Mouse (Mus musculus): Measurements from ENCODE around the gene Fthl17e. TPM values are rescaled to one million over a fixed set of nuclear protein-coding genes. Genes with fewer than 3 reads are reported as not detected.
"Not testable (repeated sequence)": the region's sequence is repeated elsewhere in the genome, so short reads cannot be mapped to it uniquely, and the experiment has no call there.

The Fthl17e gene
- total RNA-seq (2021), result not detected

DNA sequence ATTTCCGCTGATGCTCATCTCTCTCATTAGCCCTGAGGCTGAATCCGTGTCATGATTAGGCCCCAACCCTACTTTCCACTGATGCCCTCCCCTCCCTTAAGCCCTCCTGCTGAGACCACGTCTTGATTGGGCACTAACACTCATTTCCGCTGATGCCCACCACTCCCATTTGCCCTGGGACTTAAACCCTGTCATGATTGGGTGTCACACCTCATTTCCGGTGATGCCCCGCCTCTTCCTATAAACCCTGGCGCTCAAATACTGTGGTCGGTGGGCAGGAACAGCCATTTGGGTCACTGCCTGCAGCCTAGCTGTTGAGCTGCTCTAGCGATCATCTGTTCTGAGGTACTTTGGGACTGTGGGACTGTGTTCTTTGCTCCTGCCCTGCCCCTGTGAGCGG, at the start of gene Fthl17e:
TSS of gene Fthl17e (plus strand) at position 301 of the 400 bp plus-strand sequence.
- DNase-seq, result not testable (repeated sequence)

DNA sequence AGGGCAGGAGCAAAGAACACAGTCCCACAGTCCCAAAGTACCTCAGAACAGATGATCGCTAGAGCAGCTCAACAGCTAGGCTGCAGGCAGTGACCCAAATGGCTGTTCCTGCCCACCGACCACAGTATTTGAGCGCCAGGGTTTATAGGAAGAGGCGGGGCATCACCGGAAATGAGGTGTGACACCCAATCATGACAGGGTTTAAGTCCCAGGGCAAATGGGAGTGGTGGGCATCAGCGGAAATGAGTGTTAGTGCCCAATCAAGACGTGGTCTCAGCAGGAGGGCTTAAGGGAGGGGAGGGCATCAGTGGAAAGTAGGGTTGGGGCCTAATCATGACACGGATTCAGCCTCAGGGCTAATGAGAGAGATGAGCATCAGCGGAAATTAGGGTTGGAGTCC, 46.6 kb upstream of the Fthl17e start, which contains the start of gene Fthl17d:
TSS of gene Fthl17d (minus strand) at position 101 of the 400 bp plus-strand sequence.
- not testable (repeated sequence) for DNase-seq

DNA sequence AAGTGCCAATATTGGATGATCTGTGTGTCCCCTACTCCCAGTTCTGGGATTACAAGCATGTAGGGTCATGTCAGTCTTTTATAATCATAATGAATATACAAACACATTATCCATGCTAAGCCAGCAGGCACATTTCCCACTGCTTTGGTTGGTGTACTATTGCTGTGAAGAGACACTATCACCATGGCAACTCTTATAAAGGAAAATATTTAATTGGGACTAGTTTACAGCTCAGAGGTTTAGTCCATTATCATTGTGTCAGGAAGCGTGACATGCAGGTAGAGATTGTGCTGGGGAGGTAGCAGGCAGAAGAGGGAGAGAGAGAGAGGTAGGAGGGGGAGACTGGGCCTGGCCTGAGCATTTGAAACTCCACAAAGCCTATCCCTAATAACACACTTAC, 17.2 kb upstream of the Fthl17e start:
- DNase-seq, result no peak

DNA sequence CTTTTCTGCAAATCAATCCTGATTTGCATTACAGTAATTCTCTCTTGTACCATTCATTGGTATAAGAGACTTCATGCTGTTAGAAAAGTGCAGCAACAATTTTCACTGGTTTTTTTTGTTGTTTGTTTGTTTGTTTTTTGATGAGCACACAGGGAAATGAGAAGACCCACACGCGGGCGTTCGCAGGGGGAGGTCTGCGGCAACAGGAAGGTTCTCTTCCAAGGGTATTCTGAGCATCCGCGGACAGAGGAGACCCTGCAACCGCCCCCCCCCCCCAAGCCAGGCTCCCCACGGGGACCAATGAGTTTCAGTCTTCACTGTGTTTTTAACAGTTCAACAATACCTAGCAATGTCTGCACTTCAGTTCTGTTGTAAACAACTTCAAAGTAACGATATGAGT, 13.8 kb upstream of the Fthl17e start:
- no peak for DNase-seq

DNA sequence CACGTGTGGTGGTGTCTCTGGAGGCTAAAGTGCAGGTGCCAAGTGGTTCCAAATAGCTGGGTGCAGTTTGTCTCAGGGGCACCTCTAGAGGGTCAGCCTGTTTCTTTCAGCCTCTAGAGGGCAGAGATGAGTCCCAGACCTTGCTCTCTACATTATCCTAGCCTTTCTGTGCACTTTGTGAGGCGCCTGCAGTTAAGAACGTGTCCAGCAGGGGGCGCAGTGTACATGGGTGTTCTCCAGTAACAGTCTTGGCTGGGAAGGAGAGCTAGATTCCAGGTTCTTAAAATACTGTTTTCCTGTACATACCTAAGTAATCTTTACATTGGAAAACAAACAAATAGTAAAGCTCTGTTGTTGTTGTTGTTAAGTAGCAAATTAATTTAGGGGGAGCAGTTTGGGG, 8.3 kb downstream of the Fthl17e start:
- DNase-seq, result not testable (repeated sequence)

DNA sequence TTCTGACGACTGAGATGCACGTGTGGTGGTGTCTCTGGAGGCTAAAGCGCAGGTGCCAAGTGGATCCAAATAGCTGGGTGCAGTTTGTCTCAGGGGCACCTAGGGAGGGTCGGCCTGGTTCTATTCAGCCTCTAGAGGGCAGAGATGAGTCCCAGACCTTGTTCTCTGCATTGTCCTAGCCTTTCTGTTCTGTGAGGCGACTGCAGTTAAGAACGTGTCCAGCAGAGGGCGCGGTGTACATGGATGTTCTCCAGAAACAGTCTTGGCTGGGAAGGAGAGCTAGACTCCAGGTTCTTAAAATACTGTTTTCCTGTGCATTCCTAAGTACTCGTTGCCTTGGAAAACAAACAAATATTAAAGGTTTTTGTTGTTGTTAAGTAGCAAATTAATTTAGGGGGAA, 27.7 kb downstream of the Fthl17e start:
- DNase-seq, result peak; percentile 57 to 77

DNA sequence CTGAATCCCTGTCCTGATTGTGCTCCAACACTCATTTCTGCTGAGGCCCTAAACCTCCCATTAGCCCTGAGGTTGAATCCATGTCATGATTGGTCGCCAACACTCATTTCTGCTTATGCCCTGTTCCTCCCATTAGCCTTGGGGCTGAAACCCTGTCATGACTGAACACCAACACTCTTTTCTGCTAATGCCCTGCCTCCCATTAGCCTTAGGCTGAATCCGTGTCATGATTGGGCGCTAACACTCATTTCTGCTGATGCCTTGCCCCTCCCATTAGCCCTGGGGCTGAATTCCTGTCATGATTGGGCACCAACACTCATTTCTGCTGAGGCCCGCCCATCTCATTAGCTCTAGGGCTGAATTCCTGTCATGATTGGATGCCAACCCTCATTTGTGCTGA, 28.8 kb downstream of the Fthl17e start:
- no peak for DNase-seq

DNA sequence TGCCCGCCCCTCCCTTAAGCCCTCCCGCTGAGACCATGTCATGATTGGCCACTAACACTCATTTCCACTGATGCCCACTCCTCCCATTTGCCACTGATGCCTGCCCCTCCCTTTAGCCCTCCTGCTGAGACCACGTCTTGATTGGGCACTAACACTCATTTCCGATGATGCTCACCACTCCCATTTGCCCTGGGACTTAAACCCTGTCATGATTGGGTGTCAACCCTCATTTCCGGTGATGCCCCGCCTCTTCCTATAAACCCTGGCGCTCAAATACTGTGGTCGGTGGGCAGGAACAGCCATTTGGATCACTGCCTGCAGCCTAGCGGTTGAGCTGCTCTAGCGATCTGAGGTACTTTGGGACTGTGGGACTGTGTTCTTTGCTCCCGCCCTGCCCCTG, 29.4 kb downstream of the Fthl17e start, which contains the start of gene Fthl17f:
TSS of gene Fthl17f (plus strand) at position 301 of the 400 bp plus-strand sequence.
- not testable (repeated sequence) for DNase-seq

DNA sequence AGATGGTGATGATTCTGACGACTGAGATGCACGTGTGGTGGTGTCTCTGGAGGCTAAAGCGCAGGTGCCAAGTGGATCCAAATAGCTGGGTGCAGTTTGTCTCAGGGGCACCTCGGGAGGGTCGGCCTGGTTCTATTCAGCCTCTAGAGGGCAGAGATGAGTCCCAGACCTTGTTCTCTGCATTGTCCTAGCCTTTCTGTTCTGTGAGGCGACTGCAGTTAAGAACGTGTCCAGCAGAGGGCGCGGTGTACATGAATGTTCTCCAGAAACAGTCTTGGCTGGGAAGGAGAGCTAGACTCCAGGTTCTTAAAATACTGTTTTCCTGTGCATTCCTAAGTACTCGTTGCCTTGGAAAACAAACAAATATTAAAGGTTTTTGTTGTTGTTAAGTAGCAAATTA, 44.4 kb downstream of the Fthl17e start:
- DNase-seq, result peak; percentile 53 to 76

Other genes starting within 250 kb of the Fthl17e start
- not detected for gene Ssxb5, start 229.8 kb upstream of the Fthl17e start, total RNA-seq (2021)
- not detected for gene Gm6592, start 189.5 kb upstream of the Fthl17e start, total RNA-seq (2021)
- not detected for gene Gm5751, start 159.2 kb upstream of the Fthl17e start, total RNA-seq (2021)
- 10 to 100 TPM; 29.7 to 31.9 TPM for gene B630019K06Rik, start 141.1 kb upstream of the Fthl17e start, total RNA-seq (2021)
- not detected for gene Fthl17b, start 70.5 kb upstream of the Fthl17e start, total RNA-seq (2021)
- not detected for gene Fthl17c, start 56.9 kb upstream of the Fthl17e start, total RNA-seq (2021)
- gene Fthl17d, start 46.7 kb upstream of the Fthl17e start, total RNA-seq (2021), result not detected
- not detected for gene Fthl17f, start 29.5 kb downstream of the Fthl17e start, total RNA-seq (2021)
- gene 4930402K13Rik, start 71.1 kb downstream of the Fthl17e start, total RNA-seq (2021), result not detected
- gene Lancl3, start 166.4 kb downstream of the Fthl17e start, total RNA-seq (2021), result 1 to 10 TPM; 5.6 to 5.7 TPM
- gene Gm14862, start 223.4 kb downstream of the Fthl17e start, total RNA-seq (2021), result not detected
- gene Xk, start 239.3 kb downstream of the Fthl17e start, total RNA-seq (2021), result 10 to 100 TPM; 14.9 to 16.7 TPM